Mouse (Mus musculus) adrenal gland, postnatal 36 days (tissue): ENCODE results near the gene Dlx3. TPM values are rescaled to one million over a fixed set of nuclear protein-coding genes. Genes with fewer than 3 reads are reported as not detected.

Experiments used
- DNase-seq, 2 experiments: peaks; one replicate each; pipeline ENCODE4 v3.0.0; 2021; ENCODE audit warnings: mixed read lengths in 1 of 2
- total RNA-seq, 2 experiments: library from RNA; stranded (reverse); gene quantifications; 2 replicates each; pipeline ENCODE4 v1.2.3; 2021

Gene Dlx3
- total RNA-seq, 2 experiments from 2014 or later: not detected

DNA sequence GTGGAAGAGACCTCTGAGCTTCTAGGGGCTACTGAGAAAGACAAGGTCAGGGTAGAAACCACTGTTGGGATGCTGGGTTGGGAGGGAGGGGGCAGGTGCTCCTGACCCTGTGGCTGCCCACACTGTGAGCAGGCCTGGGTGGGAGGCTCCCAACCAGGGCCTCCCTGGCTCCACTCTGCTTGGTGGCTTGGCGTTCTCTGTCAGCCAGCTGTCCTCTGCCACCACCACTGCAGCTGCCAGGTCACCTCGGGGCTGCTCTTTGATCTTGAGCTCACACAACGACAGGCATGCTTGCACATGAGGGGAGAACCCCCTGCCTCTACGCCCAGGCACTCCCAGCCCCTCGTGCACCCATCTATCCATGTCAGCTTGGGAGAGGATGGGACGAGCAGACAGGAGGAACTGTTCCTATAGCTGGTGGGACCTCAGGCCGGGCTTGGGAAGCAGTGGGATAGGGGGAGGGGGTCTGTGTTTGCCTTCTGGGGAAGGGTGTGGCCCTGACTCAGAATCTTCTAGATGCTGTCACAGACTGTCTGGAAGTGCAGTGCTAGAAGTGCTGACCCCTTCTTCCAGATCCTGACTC is 5.5 kb downstream of the Dlx3 start:
- DNase-seq: no peak

GRCm38 (mm10) chr11:95126272-95127245 is 6.6 kb downstream of the Dlx3 start:
- peak; percentile 41 to 49 for DNase-seq

- no peak for DNase-seq
These were observed 8.4 kb downstream of the Dlx3 start for GRCm38 (mm10) chr11:95128359-95128758.

DNA sequence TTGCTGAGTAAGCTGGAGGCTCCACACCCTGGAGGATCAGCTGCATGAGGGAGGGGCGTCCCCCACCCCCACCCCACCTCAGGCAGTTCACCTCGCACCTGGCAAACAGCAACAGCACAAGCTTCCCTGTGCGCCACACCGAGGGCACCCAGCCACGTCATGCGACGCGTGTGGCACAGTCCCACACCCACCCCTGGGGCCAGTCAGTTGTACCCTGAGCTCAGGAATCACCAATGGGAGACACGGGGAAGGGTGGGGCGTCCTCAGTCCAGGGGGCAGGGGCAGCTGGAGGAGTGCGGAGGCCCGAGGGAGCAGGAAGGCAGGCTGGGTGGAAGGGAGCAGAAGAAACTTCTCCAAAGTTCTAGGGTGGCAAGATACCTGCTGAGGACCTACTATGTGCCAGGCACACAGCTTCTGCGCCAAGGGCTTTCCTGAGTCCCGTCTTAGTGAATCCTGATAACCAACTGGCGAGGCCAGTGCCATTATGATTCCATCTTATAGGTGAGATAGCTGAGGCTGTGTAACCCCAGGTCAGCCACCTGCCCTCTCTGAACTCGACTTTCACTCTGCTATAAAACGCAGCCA is 10.8 kb downstream of the Dlx3 start:
- DNase-seq: no peak

DNA sequence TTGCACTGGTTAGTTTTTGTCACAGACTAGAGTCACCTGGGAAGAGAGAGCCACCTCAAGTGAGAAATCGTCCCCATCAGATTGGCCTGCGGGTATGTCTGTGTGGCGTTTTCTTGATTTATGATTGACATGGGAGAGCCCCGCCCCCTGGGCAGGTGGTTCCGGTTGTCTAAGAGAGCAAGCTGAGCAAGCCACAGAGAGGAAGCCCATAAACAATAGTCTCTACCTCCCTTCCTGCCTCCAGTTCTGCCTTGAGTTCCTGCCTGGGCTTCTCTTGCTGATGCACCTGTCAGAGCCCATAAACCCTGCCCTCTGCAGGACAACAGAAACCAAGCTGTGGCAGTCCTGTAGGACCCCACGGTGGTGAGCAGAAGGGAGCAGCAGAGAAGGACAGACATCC is 13.4 kb downstream of the Dlx3 start:
- no peak for DNase-seq

GRCm38 (mm10) chr11:95137281-95137680 is 17.4 kb downstream of the Dlx3 start:
- DNase-seq: no peak

GRCm38 (mm10) chr11:95139871-95140270 is 20.0 kb downstream of the Dlx3 start:
- DNase-seq: no peak

GRCm38 (mm10) chr11:95142258-95142657 is 22.3 kb downstream of the Dlx3 start:
- DNase-seq: no peak

DNA sequence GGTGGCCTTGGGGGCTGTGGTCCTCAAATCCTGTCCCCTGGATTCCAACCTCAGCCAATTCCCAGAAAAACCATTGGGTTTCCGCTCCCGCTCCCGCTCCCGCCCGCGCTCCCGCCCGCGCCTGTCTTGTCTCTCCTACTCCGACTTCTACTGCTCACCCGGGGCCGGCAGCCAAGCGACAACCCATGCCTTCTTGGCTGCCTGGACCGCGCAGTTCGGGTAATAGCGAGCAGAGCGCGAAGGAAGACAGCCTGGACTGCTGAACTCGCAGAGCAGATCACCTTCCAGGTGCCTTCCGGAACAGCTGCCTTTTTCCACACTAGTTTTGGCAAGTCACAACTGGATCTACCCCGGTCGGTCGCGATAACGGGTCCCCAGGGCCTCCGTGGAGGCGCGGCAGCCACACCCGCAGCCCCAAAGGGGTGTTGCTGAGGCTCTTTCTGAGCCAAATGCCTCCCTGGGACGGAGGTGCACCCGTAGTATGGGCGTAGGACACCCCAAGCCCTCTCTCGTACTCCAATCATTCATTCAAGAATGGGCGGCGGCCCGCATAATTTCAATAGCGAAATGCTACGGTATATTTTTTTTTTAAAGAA is 23.2 kb downstream of the Dlx3 start:
- DNase-seq: peak; percentile 45 to 46

GRCm38 (mm10) chr11:95143663-95144062 is 23.7 kb downstream of the Dlx3 start:
- DNase-seq: no peak

GRCm38 (mm10) chr11:95144091-95144945 is 24.4 kb downstream of the Dlx3 start:
- DNase-seq: no peak

- peak in 1 of 2 experiments; percentile 22 for DNase-seq
These were observed 25.1 kb downstream of the Dlx3 start for GRCm38 (mm10) chr11:95144946-95145483.

DNA sequence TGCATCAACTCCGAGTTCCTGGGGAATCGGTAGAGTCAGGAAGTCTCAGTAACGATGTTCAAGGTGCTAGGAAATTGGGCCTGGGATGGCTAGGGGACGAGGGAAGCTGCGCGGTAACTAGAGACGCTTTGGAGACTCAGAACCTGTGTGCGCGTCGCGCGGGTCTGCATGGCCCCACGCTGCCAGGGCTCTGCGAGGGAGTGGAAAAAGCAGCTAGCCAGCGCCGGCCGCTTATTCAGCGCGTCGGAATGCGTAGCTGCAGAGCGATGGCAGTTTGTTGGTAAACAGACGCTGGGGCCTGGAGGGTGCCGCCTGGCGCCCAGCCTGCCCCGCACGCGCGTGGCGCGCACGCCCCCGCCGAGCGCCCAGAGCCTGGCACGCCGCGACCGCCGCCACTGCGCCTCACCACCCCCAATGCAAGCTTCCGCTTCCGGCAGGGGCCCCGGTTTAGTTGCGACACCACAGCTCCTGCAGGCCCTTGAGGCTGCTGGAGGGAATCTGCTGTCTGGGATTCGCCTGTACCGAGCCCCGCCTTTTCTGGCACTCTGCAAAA is 26.0 kb downstream of the Dlx3 start, which contains the start of gene Dlx4:
Gene Dlx4 (minus strand): TSS at position 413 of the 553 bp plus-strand sequence.
- peak; percentile 69 to 73 for DNase-seq

- no peak for DNase-seq
These were observed 28.8 kb downstream of the Dlx3 start for GRCm38 (mm10) chr11:95148754-95149153.

DNA sequence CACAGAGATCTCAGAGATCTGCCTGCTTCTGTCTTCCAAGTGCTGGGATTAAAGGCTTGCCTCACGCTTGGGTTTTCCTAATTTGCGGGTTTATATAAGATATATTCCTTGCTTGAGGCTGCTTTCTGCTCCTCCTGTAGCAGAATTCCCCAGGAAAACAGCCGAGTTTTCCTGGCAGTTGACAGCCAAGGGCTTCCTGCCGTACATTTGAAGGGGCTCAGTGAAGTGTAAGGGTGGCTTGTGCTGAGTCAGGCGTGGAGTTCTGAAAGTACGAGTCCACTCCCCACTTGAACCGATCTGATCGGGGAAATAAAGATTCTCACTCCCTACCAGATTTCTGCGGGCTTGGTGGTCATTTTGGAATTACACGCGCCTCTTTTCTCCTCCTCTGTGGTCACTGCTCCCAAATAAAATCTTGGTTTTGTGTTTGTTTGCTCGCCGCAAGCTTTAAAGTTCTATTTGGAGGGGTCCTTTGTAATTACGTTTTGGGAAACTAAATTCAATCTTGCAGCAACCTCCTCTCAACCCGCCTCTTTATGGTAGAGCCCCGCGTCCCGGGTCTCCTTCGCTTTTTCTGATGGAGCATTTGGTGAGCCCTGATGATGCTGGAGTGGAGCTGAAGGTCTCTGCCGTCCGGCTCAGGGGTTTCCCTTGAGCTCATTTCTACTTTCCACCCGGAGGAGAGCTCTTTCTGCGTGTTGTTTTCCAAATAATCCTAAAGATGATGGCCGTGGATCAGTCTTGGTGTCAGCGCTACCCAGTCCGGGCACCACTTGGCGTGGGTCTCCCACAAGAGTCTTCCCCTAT is 29.7 kb downstream of the Dlx3 start:
- DNase-seq: no peak

DNA sequence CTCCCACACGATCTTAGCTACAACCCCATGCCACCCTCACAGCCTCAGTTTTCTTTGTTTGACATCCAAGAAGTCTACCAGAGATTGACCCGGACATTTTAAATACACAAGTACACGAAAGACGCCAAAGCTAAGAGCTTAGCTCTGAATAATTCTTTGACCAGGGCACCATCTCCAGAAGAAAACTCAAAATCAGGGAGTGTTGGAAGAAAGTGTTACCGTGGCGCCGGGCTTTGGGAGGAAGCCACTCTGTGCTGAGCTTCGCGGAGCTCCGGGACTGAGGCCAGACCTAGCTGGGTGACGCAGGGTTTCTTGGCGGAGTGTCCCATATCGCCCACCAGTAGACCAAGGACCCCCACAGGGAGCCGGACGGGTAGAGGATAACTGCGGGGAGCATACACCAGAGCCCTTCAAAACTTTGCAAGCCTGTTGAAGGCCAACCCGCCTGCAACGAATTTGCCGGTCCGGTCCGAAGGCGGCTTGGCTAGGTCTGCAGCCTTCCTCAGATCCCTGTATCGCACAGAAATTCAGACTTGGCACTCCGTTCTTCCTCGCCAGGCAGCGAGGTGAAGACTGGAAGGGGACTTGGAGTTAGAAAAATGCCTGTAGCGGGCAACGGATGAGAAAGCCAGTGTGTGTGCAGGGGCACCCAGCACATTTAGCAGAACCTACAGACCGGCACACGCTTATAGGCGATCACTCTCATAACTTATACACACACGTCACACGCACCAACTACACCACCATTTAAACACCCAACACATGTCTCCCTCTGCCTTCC is 30.5 kb downstream of the Dlx3 start:
- peak in 1 of 2 experiments; percentile 12 for DNase-seq

DNA sequence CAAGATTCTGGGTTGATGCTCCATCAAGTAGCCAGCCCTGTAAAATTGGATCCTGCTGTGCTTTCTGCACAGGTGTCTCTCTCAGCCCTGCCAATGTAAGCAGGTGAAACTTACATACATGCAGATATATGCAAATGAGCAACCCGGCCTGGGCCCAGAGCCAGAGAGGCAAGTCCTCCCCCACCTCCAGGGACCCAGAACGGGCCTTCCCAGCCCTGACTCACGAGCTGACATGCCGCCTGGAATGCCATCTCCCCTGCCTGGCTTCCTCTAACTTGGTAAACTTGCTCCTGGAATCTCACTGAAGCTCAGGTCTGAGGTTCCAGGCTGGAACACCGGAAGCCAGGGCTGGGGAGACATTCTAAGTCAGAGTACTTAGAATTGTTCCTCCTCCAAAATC is 33.2 kb downstream of the Dlx3 start:
- DNase-seq: no peak

DNA sequence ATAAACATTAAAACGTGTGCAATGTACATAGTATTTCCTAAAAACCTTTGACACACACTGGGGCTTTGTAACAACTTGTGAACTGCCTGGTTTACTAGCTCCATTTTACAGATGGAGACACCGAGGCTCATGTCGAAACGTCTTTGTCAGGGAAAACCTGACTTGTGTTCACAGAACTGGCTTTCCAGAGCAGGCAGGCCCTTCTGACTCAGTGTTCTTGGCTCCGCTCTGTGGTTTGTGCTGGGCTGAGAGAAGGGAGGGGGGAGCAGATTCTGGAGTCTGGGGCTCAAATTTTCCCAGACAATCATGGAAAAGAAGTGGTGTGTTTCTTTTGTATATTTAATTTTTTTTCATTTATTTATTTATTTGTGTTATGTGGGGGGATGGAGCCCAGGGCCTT is 33.8 kb downstream of the Dlx3 start:
- no peak for DNase-seq

DNA sequence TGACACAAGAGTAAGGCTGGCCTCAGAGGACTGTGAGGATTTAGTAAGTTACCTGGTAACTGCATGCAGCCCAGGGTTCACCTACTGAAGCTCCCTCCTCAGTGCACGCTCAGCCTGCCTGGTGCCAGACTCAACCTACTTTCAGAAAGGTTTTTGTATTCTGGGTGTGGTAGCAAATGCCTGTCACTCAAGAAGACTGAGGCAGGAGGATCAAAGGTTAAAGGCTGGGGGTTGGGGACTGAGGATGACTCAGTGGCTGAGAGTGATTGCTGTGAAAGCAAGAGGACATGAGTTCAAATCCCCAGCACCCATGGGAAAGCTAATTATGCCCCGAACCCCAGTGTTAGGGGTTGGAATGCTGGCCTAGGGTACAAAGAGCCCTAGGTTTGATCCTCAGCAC is 35.6 kb downstream of the Dlx3 start:
- no peak for DNase-seq
